8 mouse cellular contexts compared by ENCODE assay signal in genomic region chr16:13818560-13819393, GRCm38 (mm10). TPM values are rescaled to one million over a fixed set of nuclear protein-coding genes. Genes with fewer than 3 reads are reported as not detected.
A peak's percentile ranks its signal among the peaks of the same experiment; 100 is the strongest.
DNase-seq lines count a peak whose midpoint lies in the region; ATAC-seq lines count a peak whose summit lies in the region.

TSS of gene Ntan1 (plus strand) at chr16:13818845.

- H3K27me3 ChIP-seq in hindbrain, embryonic 14.5 days (ENCODE audit: control insufficient read depth, insufficient read depth, low read length), result no peaks in the 10 kb centered on the region

- peak; percentile 95 for ATAC-seq in hindbrain, embryonic 14.5 days (ENCODE audit: low FRiP score)

- peaks cover 24% of the 10 kb centered on the region for H3K36me3 ChIP-seq in hindbrain, embryonic 14.5 days (replicated peaks; ENCODE audit: control insufficient read depth, insufficient read depth)

- peak; percentile 98 for DNase-seq in R1 (ENCODE audit: low read depth, low spot score)
- peak; percentile 98 to 99 for DNase-seq in cerebellum, postnatal 25 days
- peak; percentile 83 to 89 for DNase-seq in frontal cortex, postnatal 25 days (ENCODE audit: low spot score in 2 of 2)
- DNase-seq in hindbrain, embryonic 14.5 days (ENCODE audit: low spot score), result peak; percentile 93
- DNase-seq in layer of hippocampus, postnatal 36 days, result peak; percentile 93 to 94
- peak; percentile 96 for DNase-seq in lung, postnatal 36 days
- DNase-seq in retina, postnatal 1 day, result peak; percentile 97
- DNase-seq in urinary bladder, adult 18-20 months (ENCODE audit: low spot score in 2 of 2), result peak; percentile 91 to 96

- H3K9ac ChIP-seq in hindbrain, embryonic 14.5 days, result peak within 1 kb of the TSS; percentile 84

- H3K4me3 ChIP-seq in hindbrain, embryonic 14.5 days (replicated peaks; ENCODE audit: low read length), result peak within 1 kb of the TSS; percentile 76

- peak within 1 kb of the TSS; percentile 60 for H3K4me2 ChIP-seq in hindbrain, embryonic 14.5 days (replicated peaks)

- peak within 1 kb of the TSS; percentile 96 for H3K27ac ChIP-seq in hindbrain, embryonic 14.5 days

- no peaks in the 10 kb centered on the region for H3K9me3 ChIP-seq in hindbrain, embryonic 14.5 days (ENCODE audit: control insufficient read depth, low read length)

- peaks cover 10% of the 10 kb centered on the region for H3K4me1 ChIP-seq in hindbrain, embryonic 14.5 days (replicated peaks; ENCODE audit: control insufficient read depth, insufficient read depth, low read length)

- under 1% methylated on average over 50 of the region's 58 CpGs for WGBS in hindbrain, embryonic 14.5 days

RNA-seq across cellular contexts. Expression of gene Ntan1, which starts in this region (rescaled TPM):
- polyA plus RNA-seq in hindbrain, embryonic 14.5 days (2014; fragmentation: Nextera tagmentation; extraction: Ambion mirVana), result 193 and 199 TPM in 2 replicates
- 10 to 100 TPM; 78.6 to 95.1 TPM for total RNA-seq in layer of hippocampus, postnatal 36 days (2021)

Comparison
In these comparisons a context has a peak if more than half of its experiments do, and no peak if none do; other contexts are left out.
1. Peak in every context shown above with its lines: DNase-seq, ATAC-seq, H3K4me3 ChIP-seq and H3K27ac ChIP-seq.